Mouse (Mus musculus) adrenal gland (tissue): Measurements from ENCODE around the gene Cyp4x1.
"Not testable (repeated sequence)": the region's sequence is repeated elsewhere in the genome, so short reads cannot be mapped to it uniquely, and the experiment has no call there.

ENCODE experiments used
- intact Hi-C: fragments of 180-260 bp; cut with DNase I; formaldehyde crosslinking; loops from one replicate; pipeline ENCODE4 v1.15.1; 2025
- long read RNA-seq, 2 experiments: library from polyadenylated mRNA; unstranded; transcript quantifications; one replicate each; pipeline ENCODE4 v2.0.0; 2020; ENCODE audit warnings: borderline replicate concordance in 1 of 2; ENCODE audit not compliant: insufficient replicate concordance in 1 of 2

Cyp4x1 gene
- long read RNA-seq, experiment 1: 0 reads
- long read RNA-seq, experiment 2: 0 reads

DNA sequence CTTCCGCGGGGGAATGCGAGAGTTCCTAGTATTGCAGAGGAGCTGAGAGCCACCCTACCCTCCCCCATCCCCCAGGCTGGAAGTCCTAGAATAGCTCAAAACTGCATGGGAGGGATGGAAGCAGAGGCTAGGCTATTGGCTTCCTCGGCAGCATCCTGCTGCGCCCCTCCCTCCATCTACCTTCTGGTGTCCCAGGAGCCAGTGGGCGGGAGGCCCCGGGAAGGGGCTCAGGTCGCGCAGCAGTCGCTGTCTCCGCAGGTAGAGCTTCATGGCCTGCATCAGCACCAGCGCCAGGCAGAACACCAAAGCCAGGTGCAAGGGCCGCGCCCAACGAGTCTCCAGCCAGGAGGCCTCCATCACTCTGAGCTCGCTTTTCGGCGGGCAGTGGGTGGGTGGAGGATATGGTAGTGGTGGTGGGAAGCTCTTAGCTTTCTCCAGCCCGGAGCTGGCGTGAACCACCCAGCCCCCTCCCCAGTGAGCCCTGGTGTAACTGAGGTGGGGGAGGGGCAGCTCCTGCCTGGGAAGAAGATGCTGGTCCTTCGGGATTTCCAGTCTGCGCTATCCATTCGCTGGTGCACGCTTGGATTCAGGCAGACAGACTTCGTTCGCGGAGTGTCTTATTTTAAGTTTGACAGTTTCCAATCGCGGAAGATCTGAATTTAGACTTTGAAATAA is at the start of gene Cyp4x1:
Gene Cyp4x1 (minus strand): TSS at position 661 of the 675 bp plus-strand sequence.
- intact Hi-C loops: no loop called here

DNA sequence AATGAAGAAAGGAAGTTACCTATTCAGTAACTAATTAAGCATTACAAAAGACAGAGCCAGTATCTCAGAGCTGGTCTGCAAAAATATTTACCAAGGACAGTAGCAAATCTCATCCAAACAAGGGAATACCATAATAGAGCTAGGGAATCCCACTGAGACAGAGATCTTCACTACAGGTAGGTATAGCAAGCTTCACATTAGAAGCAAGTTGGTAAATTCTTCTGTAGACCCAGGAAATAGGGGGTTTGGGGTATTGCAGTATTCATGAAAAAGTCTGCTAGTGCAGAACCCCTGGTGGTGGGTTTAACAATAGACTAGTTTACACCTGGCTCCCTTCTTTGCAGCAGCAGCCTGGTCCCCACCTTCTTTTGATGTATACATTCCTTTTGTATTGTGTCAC is 42.1 kb upstream of the Cyp4x1 start:
- intact Hi-C loops: not testable (repeated sequence)

- intact Hi-C loops: no loop called here
Measured at GRCm38 (mm10) chr4:115174694-115175353, 40.7 kb upstream of the Cyp4x1 start.

- intact Hi-C loops: not testable (repeated sequence)
Measured at GRCm38 (mm10) chr4:115158963-115159362, 24.9 kb upstream of the Cyp4x1 start.

- intact Hi-C loops: no loop called here
Measured at GRCm38 (mm10) chr4:115154723-115155122, 20.6 kb upstream of the Cyp4x1 start.

GRCm38 (mm10) chr4:115134296-115134630 is 182 bp upstream of the Cyp4x1 start:
- intact Hi-C loops: no loop called here

- intact Hi-C loops: no loop called here
Measured at GRCm38 (mm10) chr4:115133085-115133484, 996 bp downstream of the Cyp4x1 start.

GRCm38 (mm10) chr4:115124713-115125112 is 9.4 kb downstream of the Cyp4x1 start:
- intact Hi-C loops: no loop called here

GRCm38 (mm10) chr4:115123507-115123906 is 10.6 kb downstream of the Cyp4x1 start:
- intact Hi-C loops: no loop called here

DNA sequence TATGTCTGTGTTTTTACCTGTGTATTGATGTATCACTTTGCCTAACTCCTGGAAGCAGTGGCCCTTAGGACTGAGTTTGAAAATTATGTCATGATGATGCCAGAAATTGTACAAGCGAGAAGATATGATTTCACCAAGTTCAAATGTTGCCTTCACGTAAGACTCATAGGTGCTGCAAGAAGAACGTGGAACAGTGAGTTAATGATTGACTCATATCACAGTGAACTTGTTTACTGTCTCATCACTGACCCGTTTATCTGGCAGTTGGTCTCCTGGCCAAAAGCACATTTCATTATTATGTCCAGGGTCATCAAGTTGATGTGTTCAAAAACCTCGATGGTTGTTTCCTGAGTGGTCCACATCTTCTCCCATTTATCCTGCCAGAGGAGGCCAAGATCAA is 12.5 kb downstream of the Cyp4x1 start:
- intact Hi-C loops: no loop called here

DNA sequence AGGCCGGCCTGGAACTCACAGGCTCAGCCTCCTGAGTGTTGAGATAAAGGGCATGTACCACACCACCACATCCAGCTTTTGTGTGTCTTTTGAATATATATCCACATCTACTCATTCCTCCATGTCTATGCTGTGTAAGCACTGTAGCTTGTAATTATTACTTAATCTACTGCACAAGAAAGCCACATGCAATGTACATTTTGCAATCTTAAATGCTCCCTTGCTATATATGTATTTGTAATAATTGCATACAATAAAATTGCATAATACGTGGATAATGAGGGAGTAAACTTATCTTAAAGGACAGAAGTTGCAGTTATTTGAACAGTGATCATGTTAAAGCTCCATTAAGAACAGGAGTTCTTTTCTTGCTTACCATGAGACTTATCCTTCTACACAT is 12.9 kb downstream of the Cyp4x1 start:
- intact Hi-C loops: no loop called here

GRCm38 (mm10) chr4:115119642-115120041 is 14.4 kb downstream of the Cyp4x1 start:
- intact Hi-C loops: no loop called here

DNA sequence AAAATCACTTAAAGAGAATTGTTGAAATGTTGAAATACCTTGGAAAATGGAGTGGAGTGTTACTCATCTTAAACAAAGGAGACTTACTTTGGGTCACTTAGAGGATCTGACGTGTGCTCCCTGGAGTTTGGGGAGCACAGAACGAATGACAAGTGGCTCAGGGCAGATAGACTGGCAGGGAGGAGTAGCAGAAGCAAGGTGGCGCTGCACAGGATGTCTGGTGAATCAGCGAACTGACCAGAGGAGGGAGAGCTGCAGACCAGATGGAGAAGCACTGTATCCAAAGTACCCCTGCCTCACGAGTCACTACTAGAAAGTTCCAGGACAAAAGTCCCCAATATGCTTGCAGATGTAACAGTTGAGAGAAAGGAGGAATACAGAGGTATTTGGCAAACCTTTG is 20.8 kb downstream of the Cyp4x1 start:
- intact Hi-C loops: no loop called here

DNA sequence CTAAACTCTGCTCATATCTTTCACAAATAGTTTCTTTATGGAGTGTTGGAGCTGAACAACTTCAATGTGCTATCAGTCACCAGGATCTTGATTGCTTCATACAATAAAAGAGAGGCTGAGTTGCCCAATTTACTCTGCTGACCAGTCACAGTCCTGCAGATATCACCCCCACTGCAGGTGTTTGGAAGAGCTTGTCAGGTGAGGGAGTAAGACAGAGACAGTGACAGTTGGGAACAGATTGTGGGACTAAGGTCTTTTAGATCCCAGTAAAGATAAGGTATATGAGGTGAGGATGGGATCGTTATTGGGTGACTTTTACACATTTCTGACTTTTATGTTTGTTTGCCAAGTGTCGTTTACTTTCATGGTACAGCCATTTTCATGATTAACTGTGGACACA is 22.9 kb downstream of the Cyp4x1 start:
- intact Hi-C loops: no loop called here

DNA sequence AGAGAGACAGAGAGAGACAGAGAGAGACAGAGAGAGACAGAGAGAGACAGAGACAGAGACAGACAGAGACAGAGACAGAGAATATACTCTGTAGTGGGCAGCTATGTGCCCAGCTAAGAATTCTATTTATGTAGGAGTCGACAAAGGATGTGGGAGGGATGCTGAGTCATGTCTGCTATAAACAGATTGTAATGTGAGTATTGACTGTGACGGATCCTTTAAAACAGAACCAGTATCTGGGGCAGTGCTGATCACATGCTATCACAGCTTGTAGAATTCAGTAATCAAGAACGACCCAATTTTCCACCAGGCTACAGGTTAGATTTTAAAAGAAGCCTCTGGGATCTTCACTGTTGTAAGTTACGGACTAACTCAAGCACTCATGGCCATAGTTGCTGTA is 30.6 kb downstream of the Cyp4x1 start:
- intact Hi-C loops: no loop called here

DNA sequence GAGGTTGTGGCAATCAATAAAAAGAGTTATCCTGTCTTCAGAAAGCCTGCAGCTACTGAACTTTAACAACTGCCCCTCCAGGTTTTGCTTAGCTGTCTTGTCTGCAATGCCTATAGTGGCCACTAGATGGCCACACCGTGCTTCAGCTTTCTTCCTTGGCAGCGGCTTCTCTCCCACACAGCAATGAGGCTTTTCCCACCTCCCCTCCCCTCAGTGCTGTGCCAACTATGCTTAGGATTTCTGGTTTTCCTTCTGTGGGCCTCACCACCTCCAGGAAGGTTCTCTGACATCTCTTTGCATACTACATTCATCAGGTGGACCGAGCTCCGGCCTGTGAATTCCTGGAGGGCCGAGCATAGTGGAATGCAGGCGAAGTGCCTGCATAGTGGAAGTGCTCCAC is 32.4 kb downstream of the Cyp4x1 start:
- intact Hi-C loops: no loop called here

DNA sequence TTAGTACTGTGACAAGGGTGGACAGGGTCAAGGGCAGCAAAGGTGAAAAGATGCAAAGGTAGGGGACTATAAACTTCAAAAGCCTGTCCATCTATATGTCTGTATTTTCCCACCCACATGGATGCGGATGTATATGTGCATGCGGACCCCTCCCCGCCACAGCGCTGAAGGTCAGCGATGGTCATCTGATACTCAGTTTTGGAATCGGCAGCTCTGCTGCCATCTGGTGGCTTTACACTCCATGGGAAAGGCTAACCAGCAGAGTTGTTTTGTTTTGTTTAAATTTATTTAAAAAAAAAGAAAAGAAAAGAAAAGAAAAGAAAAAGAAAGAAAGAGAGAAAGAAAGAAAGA is 37.0 kb downstream of the Cyp4x1 start:
- intact Hi-C loops: no loop called here

- intact Hi-C loops: no loop called here
Measured at GRCm38 (mm10) chr4:115096435-115097145, 37.5 kb downstream of the Cyp4x1 start.

DNA sequence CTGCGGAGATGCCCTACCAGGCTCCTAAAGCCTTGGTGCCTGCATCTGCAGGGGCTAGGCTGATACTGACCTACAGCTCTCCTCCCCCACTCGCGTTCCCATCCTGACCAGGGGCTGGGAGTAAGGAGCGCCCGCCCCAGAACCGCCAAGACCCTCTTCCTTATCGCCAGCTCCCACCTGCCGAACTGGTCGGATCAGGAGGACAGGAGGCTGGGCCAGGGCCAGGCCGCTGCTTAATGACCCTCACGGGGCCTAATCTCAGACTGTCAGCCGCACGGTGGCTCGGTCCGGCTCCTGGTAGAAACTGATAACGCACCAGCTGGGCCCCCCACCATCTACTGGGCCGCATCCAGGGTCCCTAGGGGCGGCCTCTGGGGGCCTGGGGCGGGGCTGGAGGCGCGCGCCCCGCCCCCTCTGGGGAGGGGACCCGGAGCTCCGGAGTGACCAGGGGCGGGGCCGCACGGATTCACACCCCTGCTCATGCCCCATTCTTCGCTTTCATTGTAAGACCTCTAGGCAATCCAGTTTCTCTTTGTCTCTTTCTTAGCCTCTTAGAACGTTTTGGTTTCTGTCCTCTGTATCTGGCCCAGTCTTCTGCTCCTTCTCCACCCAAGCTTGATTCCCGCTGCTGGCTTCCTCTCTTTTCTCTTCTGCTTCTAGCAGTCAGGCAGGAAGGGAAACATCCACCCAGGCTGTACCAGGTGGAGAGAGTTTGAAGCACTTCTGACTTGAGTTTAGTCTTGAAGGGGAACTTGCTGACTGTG is 38.2 kb downstream of the Cyp4x1 start:
- intact Hi-C loops: no loop called here

DNA sequence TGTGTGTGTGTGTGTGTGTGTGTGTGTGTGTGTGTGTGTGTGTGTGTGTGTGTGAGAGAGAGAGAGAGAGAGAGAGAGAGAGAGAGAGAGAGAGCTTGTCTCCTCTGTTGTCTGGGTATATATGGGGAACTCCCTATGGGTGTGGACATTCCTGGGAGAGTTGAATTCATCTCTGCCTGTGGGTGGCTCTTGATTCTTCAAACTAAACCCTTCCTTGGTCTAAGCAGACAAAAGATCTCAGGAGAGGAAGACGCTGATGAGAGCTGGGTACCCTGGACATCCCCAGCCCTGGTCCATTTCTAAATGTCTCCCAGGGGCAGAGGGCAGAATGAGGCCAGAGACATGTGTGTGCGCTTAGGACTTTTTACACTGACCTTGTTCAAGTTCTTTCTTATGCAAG is 40.0 kb downstream of the Cyp4x1 start:
- intact Hi-C loops: no loop called here

DNA sequence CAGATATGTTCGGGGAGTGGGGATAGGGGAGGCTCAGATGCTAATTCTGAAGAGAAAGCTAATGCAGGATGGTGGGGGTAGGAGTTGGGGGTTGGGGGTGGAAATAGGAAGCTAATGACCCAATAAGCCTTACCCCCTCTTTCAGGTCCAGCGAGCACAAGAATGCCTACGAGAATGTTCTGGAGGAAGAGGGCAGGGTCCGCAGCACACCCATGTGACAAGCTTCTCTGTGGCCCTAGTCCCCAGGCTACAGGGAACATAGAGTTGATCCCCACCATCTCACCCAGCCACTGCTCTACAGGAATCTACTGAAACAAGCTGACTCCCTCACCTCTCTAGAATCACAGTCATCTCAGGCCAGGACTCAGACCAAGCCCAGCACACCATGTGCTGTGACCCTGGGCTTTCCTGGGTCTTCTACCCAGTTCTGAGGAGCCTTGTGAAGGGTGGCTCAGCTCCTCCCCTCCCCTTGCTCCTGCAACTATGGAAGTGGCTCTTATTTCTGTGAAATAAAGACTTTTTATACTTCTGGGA is 40.7 kb downstream of the Cyp4x1 start:
- intact Hi-C loops: no loop called here

GRCm38 (mm10) chr4:115091806-115092205 is 42.3 kb downstream of the Cyp4x1 start:
- intact Hi-C loops: no loop called here
